Mouse (Mus musculus): ENCODE results near the gene Ksr1. TPM values are rescaled to one million over a fixed set of nuclear protein-coding genes. Genes with fewer than 3 reads are reported as not detected.

Ksr1 gene
- polyA plus RNA-seq, 1 experiment: 28.1 TPM

DNA sequence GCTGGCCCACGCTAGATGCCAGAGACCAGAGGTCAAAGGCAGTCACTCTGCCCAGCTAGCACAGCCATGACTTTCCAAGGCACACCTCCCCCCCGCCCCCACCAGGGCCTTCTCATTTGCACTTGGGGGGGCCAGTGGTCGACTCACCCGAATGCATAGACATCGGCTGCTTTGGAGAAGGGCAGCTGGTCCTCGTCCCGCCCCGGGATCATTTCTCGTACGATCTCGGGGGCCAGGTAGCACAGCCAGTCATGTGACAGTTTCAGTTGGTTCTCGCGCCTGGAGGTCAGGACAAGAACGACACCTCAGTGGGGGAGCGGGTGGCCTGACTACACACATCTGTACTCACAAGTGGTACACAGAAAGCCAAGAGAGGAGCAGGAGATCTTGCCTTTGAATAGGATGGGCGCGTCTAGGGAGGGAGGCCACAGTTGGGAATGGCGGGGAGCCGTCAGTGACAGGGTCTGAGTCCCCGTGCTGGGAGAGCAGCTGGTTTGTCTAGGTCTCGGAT is 125.6 kb downstream of the Ksr1 start:
- DNase-seq: no peak
- H3K36me3 ChIP-seq (ENCODE audit: control insufficient read depth, insufficient read depth, low read length): no peaks in the 10 kb centered on the region
- no peaks in the 10 kb centered on the region for H3K27me3 ChIP-seq (ENCODE audit: control insufficient read depth, insufficient read depth, low read length)
- no peak for TF ChIP-seq CTCF (IDR thresholded peaks at IDR 0.05; ENCODE audit: borderline replicate concordance, control insufficient read depth, extremely low read depth, insufficient read depth, low read length, poor library complexity)
- no peak for TF ChIP-seq POLR2A (IDR thresholded peaks at IDR 0.05; ENCODE audit: control insufficient read depth, extremely low read depth, insufficient read depth, low read length, poor library complexity)
- no peak overlapping the region for H3K27ac ChIP-seq (ENCODE audit: control insufficient read depth, insufficient read depth, low read length)
- 96% methylated on average over 21 of the region's 21 CpGs for WGBS
- H3K4me1 ChIP-seq (replicated peaks; ENCODE audit: control insufficient read depth, insufficient read depth, low read length): peaks cover 57% of the 10 kb centered on the region
- no peak overlapping the region for H3K4me3 ChIP-seq (ENCODE audit: control insufficient read depth, insufficient read depth, low read length)

DNA sequence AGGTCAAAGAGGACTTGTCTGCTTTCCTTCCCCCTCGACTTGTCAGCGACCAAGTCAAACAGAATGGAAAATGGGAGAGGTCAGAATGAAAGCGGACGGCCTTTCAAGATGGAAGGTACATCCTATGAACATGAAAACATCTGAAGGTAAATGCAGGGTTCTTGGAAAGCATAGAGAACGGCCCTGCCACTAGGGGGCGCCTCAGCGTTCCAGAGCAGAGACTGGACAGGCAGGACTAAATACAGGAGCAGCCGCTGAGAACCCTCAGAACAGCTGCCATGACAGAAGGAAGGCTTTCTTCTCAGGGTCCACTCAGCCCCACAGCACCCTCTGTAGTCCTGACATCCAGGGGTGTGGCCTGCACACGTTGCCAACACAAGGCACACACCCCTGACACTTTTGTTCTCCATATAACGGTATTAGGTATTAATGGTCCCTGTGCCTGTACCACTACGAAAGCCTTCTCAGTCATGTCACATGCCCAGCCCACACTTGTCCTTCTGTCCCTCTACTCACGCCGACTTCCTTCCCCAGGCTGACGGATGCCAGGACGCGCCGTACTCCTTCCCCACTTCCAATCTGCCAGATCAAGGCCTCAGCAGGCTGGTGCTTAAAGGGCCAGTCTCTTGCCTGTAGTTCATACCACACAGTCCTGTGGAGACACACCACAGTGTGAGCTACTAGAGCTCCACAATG is 126.2 kb downstream of the Ksr1 start:
- no peak overlapping the region for H3K4me3 ChIP-seq (ENCODE audit: control insufficient read depth, insufficient read depth, low read length)
- H3K4me1 ChIP-seq (replicated peaks; ENCODE audit: control insufficient read depth, insufficient read depth, low read length): peaks cover 62% of the 10 kb centered on the region
- no peak overlapping the region for H3K27ac ChIP-seq (ENCODE audit: control insufficient read depth, insufficient read depth, low read length)
- no peaks in the 10 kb centered on the region for H3K27me3 ChIP-seq (ENCODE audit: control insufficient read depth, insufficient read depth, low read length)
- H3K36me3 ChIP-seq (ENCODE audit: control insufficient read depth, insufficient read depth, low read length): no peaks in the 10 kb centered on the region
- TF ChIP-seq POLR2A (IDR thresholded peaks at IDR 0.05; ENCODE audit: control insufficient read depth, extremely low read depth, insufficient read depth, low read length, poor library complexity) (no peak), CTCF (IDR thresholded peaks at IDR 0.05; ENCODE audit: borderline replicate concordance, control insufficient read depth, extremely low read depth, insufficient read depth, low read length, poor library complexity) (peak; percentile 76; the same call in 1 of the 2 replicates)
- WGBS: 90% methylated on average over 17 of the region's 17 CpGs
- peak; percentile 60 for DNase-seq

DNA sequence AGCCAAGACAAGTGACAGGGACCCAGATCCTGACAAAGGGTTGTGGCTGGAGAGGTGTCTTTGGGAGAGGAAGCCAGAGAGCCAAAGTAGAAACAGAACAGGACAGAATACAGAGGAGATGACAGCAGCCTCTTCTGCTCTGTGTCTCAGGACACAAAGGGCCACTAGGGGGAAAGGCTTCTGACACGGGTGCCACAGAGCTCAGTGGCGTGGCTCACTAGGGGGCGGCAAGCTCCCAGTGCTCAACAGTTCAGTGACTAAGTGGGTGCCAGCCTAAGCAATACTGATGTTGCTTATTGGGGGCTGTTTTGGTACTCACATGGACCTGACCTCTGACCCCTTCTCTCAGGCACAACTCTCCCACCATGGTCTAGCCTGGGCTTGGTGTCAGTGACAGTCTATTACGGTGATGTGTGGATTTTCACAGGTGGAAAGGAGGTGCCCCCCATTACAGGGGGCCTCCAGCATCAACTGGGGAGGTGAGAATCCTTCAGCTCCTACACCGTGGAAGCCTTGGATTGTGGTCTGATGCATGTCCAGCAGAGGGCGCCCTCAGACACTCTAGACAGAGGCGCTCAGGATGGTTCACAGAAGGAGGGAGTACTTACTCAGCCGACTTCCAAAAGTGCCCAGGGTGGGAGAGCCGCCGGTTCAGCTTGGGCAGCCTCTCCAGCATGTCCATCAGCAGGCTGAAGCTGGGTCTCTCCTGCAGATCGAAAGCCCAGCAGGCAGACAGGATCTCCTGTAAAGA is 127.1 kb downstream of the Ksr1 start:
- no peaks in the 10 kb centered on the region for H3K36me3 ChIP-seq (ENCODE audit: control insufficient read depth, insufficient read depth, low read length)
- no peak overlapping the region for H3K27ac ChIP-seq (ENCODE audit: control insufficient read depth, insufficient read depth, low read length)
- TF ChIP-seq CTCF (IDR thresholded peaks at IDR 0.05; ENCODE audit: borderline replicate concordance, control insufficient read depth, extremely low read depth, insufficient read depth, low read length, poor library complexity) (peak; percentile 88), POLR2A (IDR thresholded peaks at IDR 0.05; ENCODE audit: control insufficient read depth, extremely low read depth, insufficient read depth, low read length, poor library complexity) (no peak)
- WGBS: 52% methylated on average over 11 of the region's 11 CpGs
- no peaks in the 10 kb centered on the region for H3K27me3 ChIP-seq (ENCODE audit: control insufficient read depth, insufficient read depth, low read length)
- peak; percentile 85 for DNase-seq
- H3K4me3 ChIP-seq (ENCODE audit: control insufficient read depth, insufficient read depth, low read length): no peak overlapping the region
- peaks cover 66% of the 10 kb centered on the region for H3K4me1 ChIP-seq (replicated peaks; ENCODE audit: control insufficient read depth, insufficient read depth, low read length)

DNA sequence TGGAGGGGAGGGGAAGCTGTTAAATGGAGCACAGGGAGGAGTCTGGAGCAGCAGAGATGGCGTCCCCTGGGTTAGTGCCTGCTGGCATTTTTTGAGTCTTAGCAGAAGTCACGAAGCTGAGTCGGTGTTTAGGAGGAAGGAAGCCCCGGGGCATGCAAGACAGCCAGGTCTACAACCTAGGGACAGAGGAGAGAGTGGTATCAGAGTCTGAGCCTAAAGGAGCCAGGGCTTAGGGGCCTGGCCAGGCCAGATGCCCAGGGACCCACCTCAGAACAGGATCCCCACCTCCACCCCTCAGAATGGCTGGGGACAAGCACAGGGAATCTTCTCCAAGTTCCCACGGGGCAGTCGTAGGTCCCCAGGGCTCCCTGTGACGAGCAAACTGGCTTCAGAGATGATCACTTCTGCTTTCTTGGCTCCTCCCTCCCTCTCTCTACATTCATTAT is 129.0 kb downstream of the Ksr1 start:
- WGBS: 62% methylated on average over 7 of the region's 7 CpGs
- H3K4me1 ChIP-seq (replicated peaks; ENCODE audit: control insufficient read depth, insufficient read depth, low read length): peaks cover 60% of the 10 kb centered on the region
- DNase-seq: no peak
- no peaks in the 10 kb centered on the region for H3K27me3 ChIP-seq (ENCODE audit: control insufficient read depth, insufficient read depth, low read length)
- no peaks in the 10 kb centered on the region for H3K36me3 ChIP-seq (ENCODE audit: control insufficient read depth, insufficient read depth, low read length)
- no peak overlapping the region for H3K27ac ChIP-seq (ENCODE audit: control insufficient read depth, insufficient read depth, low read length)
- no peak for TF ChIP-seq POLR2A (IDR thresholded peaks at IDR 0.05; ENCODE audit: control insufficient read depth, extremely low read depth, insufficient read depth, low read length, poor library complexity)
- TF ChIP-seq CTCF (IDR thresholded peaks at IDR 0.05; ENCODE audit: borderline replicate concordance, control insufficient read depth, extremely low read depth, insufficient read depth, low read length, poor library complexity): no peak
- H3K4me3 ChIP-seq (ENCODE audit: control insufficient read depth, insufficient read depth, low read length): no peak overlapping the region

DNA sequence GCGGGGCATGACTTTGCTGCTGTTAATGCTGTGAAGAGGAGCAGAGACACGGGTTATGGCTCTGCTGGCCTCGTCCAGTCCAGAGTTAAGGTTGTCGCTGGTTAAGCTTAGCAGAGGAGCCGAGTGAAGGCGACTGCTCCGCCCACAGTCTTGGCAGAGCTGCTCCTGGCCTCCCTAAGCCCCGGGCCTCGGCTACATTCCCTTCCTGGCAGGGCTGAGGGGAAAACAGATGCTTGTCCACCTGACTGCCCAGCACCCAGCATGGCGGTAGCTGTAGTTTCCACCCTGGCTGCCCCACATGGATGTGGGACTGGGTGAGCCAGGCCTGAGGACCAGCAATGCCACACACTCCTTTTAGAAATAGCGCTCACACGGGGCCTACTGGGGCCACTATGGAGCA is 130.0 kb downstream of the Ksr1 start:
- no peaks in the 10 kb centered on the region for H3K27me3 ChIP-seq (ENCODE audit: control insufficient read depth, insufficient read depth, low read length)
- H3K4me3 ChIP-seq (ENCODE audit: control insufficient read depth, insufficient read depth, low read length): no peak overlapping the region
- TF ChIP-seq CTCF (IDR thresholded peaks at IDR 0.05; ENCODE audit: borderline replicate concordance, control insufficient read depth, extremely low read depth, insufficient read depth, low read length, poor library complexity): no peak
- TF ChIP-seq POLR2A (IDR thresholded peaks at IDR 0.05; ENCODE audit: control insufficient read depth, extremely low read depth, insufficient read depth, low read length, poor library complexity): no peak
- peak overlapping the region; percentile 40; the same call in 1 of the 2 replicates for H3K27ac ChIP-seq (ENCODE audit: control insufficient read depth, insufficient read depth, low read length)
- WGBS: 93% methylated on average over 12 of the region's 12 CpGs
- no peaks in the 10 kb centered on the region for H3K36me3 ChIP-seq (ENCODE audit: control insufficient read depth, insufficient read depth, low read length)
- peaks cover 51% of the 10 kb centered on the region for H3K4me1 ChIP-seq (replicated peaks; ENCODE audit: control insufficient read depth, insufficient read depth, low read length)
- DNase-seq: no peak

DNA sequence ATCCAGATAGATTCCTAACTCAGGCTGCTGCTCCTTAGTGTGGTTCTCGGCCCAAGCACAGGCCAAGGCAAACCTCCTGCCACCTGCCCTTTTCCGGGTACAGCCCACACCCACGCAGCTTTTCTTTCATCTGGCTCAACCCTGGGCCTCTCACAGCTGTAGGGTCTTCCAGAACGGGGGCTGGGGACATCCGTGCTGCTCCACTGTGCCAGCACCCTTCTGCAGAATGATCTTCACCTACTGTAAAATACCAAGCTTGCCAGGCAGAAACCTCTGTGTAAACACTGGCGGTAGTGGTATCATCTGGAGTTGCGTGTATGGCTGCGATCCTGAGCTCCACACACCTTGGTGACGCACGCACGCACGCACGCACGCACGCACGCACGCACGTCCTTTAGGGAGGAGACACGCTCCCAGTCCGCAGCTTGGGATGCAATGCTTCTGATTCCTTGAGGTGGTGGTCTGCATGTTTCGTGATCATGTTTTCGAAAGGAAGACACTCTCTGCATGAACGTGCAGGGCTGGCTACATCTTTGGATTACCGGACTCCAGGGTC is 130.5 kb downstream of the Ksr1 start:
- H3K4me3 ChIP-seq (ENCODE audit: control insufficient read depth, insufficient read depth, low read length): no peak overlapping the region
- TF ChIP-seq CTCF (IDR thresholded peaks at IDR 0.05; ENCODE audit: borderline replicate concordance, control insufficient read depth, extremely low read depth, insufficient read depth, low read length, poor library complexity) (no peak), POLR2A (IDR thresholded peaks at IDR 0.05; ENCODE audit: control insufficient read depth, extremely low read depth, insufficient read depth, low read length, poor library complexity) (no peak)
- H3K27ac ChIP-seq (ENCODE audit: control insufficient read depth, insufficient read depth, low read length): peak overlapping the region; percentile 40; the same call in 1 of the 2 replicates
- WGBS: 86% methylated on average over 24 of the region's 24 CpGs
- H3K4me1 ChIP-seq (replicated peaks; ENCODE audit: control insufficient read depth, insufficient read depth, low read length): peaks cover 47% of the 10 kb centered on the region
- no peaks in the 10 kb centered on the region for H3K36me3 ChIP-seq (ENCODE audit: control insufficient read depth, insufficient read depth, low read length)
- no peak for DNase-seq
- no peaks in the 10 kb centered on the region for H3K27me3 ChIP-seq (ENCODE audit: control insufficient read depth, insufficient read depth, low read length)
